Mouse (Mus musculus): ENCODE results near the gene Rad51c.
"Not testable (repeated sequence)": the region's sequence is repeated elsewhere in the genome, so short reads cannot be mapped to it uniquely, and the experiment has no call there.

Rad51c gene

DNA sequence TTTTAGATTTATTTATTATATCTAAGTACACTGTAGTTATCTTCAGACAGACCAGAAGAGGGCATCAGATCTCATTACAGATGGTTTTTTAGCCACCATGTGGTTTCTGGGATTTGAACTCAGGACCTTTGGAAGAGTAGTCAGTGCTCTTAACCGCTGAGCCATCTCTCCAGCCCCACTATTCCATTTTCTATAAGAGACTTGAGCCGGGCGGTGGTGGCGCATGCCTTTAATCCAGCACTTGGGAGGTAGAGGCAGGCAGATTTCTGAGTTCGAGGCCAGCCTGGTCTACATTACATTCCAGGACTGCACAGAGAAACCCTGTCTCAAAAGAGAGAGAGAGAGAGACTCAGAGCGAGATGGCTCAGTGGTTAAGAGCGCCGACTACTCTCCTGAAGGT is 27.1 kb upstream of the Rad51c start:
- not testable (repeated sequence) for DNase-seq

DNA sequence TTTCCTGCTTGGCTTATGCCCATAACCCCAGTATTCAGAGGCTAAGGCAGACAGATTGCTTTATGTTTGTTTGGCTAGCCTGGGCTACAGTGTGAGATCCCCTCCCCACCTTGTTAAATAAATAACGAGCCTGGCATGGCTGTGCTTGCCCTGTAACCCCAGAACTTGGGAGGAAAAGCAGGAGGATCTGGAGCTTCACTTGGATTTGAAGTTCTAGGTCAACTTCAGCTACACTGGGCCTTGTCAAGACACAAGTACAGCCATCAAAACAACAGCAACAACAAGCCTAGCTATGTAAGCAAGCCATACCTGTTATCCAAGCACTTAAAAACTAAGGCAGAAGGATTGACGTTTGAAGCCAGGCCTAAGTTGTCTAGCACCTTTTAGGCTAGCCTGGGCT is 25.6 kb upstream of the Rad51c start:
- DNase-seq, result no peak

DNA sequence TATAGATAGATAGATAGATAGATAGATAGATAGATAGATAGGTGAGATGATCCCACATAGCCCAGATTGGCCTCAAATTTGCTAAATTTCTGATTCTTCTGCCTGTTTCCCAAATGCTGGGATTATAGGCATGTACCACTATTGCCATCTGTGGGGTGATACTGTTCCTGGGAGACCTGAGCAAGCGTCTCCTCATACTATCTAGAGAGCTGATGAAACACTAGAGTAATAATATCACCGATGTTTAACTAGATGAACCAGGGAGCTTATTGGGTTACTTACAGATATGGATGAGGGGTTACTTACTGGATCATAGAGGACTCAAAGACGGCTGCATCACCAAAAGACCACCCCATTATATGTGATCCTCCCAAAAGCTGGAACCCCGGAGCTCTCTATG is 24.6 kb upstream of the Rad51c start:
- no peak for DNase-seq

DNA sequence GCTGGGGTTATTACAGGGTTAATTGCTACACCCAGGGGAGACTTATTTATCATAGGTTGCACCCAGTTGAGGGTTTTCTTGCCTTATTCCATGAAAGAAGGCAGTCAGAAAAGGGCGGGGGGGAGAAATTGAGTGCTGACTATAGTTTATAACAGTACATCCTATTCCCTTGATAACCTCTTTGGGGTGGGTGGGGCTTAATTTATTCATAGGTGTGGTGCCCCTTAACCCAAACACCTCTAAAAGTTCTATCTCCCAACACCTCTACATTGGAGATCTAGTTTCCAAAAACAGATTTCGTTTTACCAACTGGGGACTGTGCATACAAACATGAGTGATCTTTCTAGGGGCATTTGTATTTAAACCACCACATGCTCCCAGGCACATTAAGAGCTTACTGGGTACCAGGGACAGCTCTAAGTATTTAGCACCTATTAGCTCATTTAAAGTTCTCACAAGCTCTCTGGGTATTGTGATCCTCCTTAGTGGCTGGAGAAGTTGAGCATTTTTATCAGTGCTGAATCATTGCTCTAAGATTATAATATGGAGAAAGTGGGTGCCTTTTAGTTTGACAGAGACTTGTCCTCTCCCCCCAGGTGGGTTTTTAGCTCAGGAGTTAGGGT is 23.4 kb upstream of the Rad51c start:
- no peak for DNase-seq

DNA sequence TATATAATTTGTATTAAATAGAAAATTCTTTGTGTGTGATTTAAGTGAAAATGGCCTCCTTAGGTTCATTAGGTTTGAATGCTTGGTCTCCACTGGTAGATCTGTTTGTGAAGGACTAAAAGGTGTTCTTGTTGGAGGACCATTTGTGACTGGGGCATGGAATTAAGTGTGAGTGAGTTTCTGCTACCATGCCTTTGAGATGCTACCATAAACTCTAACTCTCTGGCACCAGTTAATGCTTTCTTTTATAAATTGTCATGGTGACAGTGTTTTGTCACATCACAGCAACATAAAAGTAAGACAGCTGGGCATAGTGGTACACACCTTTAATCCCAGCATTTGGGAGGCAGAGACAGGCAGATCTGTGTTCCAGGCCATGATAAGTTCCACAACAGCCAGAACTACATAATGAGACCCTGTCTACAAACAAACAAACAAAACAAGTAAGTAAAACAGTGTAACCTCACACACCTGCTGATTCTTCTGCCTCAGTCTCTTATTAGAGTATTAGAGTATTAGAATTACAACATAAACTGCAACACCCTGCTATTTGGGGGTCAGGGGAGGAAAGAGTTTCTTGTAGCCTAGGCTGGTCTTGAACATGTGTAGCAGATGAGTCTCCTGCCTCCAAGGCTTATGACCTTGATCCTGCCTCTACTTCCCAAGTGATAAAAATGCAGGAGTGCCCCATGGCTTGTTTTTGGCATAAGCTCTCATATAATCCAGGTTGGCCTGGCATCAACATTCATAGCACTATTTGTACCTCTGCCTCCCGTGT is 22.7 kb upstream of the Rad51c start:
- DNase-seq, result no peak

DNA sequence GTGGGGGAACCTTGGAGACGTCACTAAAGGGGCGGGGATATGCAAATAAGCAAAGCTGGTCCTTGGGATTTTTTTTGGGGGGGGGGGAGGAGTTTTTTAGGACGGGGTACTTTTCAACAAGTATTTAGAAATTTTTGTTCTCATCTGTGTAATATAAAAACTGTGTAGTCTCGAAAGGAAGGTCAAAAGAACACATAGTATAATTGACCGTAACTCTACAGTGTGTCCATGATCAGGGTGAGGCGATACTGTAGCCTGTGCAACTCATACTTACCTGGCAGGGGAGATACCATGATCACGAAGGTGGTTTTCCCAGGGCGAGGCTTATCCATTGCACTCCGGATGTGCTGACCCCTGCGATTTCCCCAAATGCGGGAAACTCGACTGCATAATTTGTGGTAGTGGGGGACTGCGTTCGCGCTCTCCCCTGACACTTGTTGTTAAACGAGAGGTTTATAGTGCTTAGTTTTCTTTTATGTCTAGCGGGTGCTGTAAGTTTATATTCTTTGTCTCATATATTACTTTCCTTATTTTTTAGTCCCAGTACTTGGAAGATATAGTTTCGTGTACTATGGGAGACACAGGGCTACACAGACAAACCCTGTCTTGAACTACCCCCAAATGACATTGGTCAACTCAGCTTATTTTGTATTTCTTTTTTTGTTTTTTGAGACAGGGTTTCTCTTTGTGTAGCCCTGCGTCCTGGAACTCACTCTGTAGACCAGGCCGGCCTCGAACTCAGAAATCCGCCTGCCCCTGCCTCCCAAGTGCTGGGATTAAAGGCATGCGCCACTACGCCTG is 21.9 kb upstream of the Rad51c start:
- DNase-seq, result peak; percentile 79 to 86

DNA sequence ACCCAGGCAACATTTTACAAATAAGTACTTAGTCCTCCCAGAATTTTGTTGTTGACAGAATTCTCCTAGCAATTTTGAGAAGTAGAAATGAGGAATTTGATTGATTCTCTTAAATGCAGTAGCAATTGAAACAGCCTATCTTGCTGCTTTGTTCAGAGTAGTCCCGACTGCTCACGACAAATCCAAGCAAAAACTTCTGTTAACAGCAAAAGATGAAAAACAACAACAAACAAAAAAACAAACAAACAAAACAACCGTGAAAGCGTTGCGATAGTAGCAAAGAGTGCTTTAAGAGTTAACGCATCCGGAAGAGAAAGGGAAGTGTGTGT is 21.3 kb upstream of the Rad51c start:
- DNase-seq, result no peak

DNA sequence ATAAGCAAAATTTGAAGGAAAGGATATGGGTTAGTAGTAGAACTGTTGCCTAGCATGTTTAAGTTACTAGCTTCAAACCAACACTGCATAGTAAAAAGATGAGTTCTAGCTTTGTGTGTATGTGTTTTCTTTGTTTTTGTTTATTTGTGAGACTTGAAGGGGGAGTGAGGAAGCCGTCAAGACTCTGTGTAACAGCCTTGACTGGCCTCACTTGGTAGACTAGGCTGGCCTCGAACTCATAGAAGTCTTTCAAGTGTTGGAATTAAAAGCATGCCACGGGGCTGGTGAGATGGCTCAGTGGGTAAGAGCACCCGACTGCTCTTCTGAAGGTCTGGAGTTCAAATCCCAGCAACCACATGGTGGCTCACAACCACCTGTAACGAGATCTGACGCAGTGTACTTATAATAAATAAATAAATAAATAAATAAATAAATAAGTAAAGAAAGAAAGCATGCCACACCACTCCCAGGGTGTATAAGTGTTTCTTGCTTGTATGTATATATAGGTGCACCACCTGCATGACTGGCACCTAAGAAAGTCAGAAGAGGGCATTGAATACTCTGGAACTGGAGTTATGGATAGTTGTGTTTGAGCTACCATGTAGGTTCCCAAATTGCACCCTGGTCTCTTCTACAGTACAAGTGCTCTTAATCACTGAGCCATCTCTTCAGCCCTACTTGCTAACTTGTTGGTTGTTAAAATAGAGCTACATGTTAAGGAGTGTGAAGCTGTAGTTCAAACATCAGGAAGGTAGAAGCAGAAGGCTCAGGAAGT is 19.0 kb upstream of the Rad51c start:
- DNase-seq, result no peak

DNA sequence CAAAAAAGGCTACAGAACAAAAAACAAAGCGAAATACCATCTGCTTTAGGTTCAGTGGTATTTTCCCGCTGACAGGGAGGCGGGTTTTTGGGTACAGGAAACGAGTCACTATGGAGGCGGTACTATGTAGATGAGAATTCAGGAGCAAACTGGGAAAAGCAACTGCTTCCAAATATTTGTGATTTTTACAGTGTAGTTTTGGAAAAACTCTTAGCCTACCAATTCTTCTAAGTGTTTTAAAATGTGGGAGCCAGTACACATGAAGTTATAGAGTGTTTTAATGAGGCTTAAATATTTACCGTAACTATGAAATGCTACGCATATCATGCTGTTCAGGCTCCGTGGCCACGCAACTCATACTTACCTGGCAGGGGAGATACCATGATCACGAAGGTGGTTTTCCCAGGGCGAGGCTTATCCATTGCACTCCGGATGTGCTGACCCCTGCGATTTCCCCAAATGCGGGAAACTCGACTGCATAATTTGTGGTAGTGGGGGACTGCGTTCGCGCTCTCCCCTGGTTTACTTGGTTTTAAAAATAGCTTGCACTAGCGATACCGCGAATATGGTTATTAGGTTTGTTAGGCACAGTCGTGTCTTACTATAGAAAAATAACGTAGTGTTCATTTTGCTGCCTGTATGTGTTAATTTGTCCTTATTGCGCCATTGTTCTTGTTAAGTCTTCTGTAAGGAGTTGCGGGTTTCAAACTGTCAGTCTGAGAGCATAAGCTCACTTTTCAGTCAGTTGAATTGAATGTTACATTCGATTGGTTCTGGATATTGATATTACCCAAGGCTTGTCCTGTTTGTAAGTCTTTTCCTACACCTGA is 18.0 kb upstream of the Rad51c start:
- DNase-seq, result peak; percentile 80 to 81

DNA sequence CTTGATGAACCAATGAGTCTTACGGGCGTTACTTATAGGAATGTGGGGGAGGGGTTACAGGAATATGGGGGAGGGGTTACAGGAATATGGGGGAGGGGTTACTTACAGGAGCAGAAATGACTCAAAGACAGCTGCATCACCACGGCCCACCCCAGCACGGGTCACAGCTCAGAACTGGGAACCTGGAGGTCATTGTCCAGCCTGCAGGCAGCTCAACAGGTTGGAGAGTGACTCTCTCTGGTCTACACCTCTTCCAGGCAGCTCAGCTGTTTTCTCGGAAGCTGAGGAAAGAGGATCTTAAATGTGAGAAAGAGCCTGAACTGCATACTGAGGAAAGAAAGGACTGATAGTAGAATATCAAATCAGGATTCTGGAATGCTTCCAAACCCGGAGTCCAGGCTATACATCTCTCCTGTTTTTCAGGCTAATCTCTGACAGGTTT is 17.0 kb upstream of the Rad51c start:
- DNase-seq, result peak; percentile 37 to 48

DNA sequence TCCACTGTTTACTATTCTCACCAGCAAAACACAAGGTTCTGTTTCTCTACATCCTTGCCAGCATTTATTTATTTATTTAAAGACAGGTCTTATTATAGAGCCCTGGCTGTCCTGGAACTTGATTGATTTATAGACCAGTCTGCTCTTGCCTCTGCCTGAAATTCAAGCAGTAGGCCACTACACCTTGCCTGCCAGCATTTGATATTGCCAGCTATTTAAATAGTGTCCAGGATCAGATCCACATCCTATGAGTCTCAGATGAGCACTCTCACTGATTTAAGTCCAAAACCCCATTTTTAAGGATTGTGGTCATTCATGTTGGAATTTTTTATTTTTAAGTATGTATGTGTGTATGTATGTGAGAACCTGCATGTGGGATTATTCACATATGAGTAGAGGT is 16.1 kb upstream of the Rad51c start:
- DNase-seq, result no peak

DNA sequence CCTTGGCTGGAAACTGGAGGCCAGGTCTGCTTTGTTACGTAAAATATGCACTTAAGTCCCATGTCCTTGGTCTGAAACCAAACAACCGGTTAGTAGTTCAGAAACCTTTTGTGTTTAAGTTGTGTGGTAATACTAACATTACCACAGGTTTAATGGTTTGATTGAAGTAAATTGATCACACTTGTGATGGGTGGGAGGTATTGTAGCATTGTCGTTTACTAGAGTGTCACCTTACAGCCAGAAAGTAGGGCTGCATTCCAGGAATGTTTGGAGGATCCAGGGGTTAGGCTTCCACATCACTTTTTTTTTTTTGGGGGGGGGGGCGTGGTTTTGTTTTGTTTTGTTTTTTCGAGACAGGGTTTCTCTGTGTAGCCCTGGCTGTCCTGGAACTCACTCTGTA is 11.4 kb upstream of the Rad51c start:
- DNase-seq, result no peak

DNA sequence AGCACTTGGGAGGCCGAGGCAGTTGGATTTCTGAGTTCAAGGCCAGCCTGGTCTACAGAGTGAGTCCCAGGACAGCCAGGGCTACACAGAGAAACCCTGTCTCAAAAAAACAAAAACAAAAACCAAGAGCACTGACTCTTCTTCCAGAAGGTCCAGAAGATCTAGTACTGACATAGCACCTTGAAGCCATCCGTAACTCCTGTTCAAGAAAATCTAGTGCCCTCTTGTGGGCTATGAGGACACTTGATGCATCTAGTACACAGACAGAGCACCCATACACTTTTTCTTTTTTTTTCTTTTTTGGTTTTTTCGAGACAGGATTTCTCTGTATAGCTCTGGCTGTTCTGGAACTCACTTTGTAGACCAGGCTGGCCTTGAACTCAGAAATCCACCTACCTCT is 8.7 kb upstream of the Rad51c start:
- DNase-seq, result not testable (repeated sequence)

DNA sequence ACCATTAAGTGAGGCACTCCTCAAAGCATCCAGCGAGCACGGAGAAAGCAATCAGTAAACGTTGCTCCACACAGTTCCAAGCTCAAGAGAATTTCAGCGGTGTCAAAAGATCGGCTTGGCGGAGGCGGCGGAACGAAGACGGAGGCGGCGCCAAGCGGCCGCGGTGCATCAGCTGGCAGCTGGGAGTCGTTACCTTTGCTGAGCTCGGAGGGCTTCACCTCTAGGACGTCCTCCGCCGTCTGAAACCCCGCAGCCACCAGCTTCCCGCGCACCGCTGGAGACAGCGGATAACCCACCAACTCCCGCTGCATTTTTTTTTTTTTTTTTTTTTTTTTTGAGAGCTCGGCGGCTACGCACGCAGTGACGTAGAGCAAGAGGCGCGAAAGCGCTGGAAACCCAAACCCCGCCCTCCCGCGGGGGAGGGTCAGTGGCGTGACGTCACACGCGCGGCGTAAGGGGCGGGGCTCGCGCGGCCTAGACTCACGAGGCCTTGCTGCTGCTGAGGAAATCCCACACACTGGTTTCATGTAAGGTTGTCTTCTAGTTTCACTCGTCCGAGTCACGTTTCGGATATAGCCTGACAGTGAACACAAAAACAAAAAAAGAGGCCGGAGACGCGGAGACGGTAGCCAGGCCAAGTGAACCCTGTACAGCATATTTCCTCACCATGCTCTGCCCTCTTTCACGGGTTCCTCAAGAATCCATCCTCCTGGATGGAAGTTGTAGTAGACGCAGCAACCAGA is 472 bp downstream of the Rad51c start:
- DNase-seq, result peak; percentile 94 to 99

DNA sequence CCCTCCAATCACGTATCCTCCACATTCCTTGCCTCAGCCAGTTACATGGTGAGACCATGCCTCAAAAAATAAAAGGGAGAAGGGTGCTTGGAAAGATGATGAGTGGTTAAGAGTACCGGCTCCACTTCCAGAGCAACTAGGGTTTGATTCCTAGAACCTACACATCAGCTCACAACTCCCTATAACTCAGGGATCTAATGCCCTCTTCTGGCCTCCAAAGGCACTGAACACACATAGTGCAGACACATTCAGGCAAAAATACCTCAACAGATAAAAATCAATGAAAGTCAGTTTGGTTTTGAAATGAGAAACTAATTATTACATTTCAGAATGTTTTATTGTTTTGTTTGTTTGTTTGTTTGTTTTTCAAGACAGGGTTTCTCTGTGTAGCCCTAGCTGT is 6.4 kb downstream of the Rad51c start:
- no peak for DNase-seq

DNA sequence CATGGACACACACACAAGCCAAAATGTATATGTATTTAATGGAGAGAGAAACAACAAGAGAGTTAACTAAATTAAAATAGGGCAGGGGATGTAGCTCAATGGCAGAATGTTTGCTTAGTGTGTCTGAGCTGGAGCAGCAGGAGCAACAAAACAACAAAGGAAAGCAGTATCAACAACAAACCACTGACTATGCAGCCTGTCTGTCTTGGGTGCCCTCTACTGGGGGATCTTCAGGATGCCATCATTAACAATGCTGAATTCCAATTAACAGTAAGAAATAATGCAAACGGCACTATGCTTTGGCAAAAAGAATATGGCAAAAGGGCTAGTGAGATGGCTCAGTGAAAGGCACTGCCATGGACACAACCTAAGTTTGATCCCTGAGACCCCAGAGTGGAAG is 10.9 kb downstream of the Rad51c start:
- DNase-seq, result peak; percentile 33 to 50

DNA sequence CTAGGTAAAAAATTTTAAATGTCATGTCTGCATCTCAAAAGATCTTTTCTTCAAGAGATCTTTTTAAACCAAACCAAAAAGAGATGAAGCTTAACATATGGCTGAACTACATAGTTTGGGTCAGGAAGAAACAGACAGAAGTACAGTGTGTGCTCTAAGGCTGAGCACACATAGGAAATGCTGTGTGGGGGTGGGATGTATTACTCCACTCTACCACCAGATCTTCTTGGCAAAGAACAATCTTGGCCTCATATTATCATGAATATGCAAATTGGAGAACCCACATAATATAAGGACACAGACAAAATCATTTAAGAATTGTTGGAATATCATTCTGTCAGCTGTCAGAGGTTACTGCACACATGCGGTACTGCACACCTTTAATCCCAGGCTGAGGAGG is 19.1 kb downstream of the Rad51c start:
- DNase-seq, result no peak

DNA sequence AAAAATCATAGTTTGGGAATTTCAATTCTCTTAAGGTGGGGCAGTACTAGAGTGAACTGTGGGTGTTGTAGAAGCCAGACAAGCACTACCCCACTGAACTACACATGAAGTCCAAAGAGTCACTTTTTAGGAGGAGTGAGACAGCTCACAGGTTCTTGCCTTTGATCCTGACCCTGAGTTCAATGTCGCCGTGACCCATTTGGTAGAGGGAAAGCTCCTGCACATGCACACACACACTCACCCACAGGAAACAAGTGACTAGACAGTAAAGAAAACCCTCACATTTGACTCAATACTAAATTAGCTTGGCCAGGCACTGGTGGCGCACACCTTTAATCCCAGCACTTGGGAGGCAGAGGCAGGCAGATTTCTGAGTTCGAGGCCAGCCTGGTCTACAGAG is 20.2 kb downstream of the Rad51c start:
- DNase-seq, result no peak

DNA sequence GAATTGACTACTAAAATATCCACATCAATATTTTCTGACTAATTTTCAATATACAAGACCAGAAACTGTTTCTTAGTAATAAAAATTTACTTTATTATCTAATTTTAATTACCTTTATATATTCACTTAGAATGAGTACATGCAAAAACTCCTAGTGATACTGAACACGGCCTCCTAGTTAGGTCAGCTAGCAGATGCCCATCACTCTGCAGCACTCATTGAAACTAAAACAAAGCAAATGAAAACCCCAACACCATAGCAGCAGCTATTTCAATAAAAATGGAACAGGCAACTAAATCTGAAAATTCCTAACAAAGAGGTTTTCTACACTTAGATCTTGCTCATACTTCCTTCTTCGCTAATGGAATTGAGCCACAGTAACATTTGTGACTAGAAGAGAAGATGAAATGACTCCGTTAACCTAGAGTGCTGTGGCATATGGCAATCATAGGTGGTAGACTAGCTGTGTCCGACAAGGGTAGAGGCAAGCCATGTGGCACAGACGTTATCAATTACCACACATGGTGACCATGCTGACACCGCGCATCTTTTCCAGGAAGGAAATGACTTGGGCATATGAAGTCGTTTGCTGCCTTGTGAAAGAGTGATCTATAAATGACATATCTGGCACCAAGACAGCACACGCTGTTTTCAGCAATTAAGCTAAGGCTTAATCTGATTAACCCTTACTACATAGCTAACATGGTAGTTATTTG is 36.7 kb downstream of the Rad51c start:
- DNase-seq, result peak in 1 of 2 experiments; percentile 22

DNA sequence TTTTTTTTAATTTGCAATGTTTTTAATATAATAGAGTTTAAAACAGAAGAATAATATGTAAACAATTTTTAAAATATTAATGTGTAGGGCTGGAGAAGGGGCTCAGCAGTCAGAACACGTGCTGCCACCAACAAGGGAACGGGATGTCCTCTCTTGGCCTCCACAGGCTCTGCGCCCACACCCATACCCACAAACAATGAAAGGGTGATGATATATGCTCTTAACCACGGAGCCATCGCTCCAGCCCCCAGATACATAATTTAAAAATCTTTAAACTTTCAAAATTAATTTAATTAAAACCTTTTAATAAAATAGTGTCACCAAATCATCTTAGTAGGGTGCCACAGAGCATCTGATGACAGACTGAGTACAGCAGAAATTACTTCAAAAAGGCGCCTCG is 37.7 kb downstream of the Rad51c start:
- DNase-seq, result no peak

DNA sequence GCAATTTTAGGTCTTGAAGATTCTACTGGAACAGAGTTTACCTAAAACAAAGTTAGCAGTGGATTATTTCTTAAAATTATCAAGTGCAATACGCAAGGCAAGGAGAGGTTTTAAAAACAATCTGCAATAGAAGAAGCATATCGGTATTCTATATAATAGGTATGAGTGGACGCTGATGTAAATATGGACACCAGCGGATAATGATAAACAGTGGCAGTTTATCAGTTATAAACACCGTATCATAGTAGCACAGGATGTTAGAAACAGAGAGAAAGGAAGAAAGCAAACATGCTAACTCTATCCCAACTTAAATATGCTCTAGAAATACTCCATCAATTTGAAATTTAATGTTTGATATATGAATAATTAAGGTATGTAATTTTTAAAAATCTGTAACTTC is 39.6 kb downstream of the Rad51c start:
- DNase-seq, result no peak

All from cerebellum, adult 18-20 months (tissue).